Mouse (Mus musculus) erythroblast, adult 5-6 weeks (primary cell): Measurements from ENCODE around the gene Psmd10. TPM values are rescaled to one million over a fixed set of nuclear protein-coding genes. Genes with fewer than 3 reads are reported as not detected.

Source experiments
- ATAC-seq: replicated peaks from 2 replicates; pipeline ENCODE4 v1.8.0; 2016; ENCODE audit warnings: moderate number of reproducible peaks, mild to moderate bottlenecking, moderate TSS enrichment, inconsistent platforms; ENCODE audit not compliant: poor library complexity, low FRiP score, severe bottlenecking
- total RNA-seq, 2 experiments: library from RNA; stranded (forward) in 1 of 2; stranded (reverse) in 1 of 2; fragments of 150-400 nt in 1 of 2; fragments of 200-764, 138-1000 nt in 1 of 2; gene quantifications; 2 replicates each; pipeline versions ENCODE4 v1.2.3 to v1.2.4; 2015 to 2017; ENCODE audit warnings: low replicate concordance in 2 of 2

Gene Psmd10
- total RNA-seq (2015; ENCODE audit: low replicate concordance), result 13.6 and 19.4 TPM in 2 replicates
- 13.2 and 17.1 TPM in 2 replicates for total RNA-seq (2017; ENCODE audit: low replicate concordance)

- peak; percentile 82 for ATAC-seq
These were observed at the start of gene Psmd10, which contains the start of gene Atg4a for GRCm38 (mm10) chrX:140956272-140956940. Gene Psmd10, minus strand, starts transcription at chrX:140956728. Gene Atg4a, plus strand, starts transcription at chrX:140956907.

- ATAC-seq, result peak; percentile 56; the same call in 1 of the 2 replicates
These were observed 42.4 kb upstream of the Psmd10 start for GRCm38 (mm10) chrX:140998885-140999284.

GRCm38 (mm10) chrX:140997912-140998545 is 41.5 kb upstream of the Psmd10 start:
- 0 out of 2 replicates have a peak, but pooled peaks have one; percentile 13 for ATAC-seq

- ATAC-seq, result peak; percentile 80
These were observed 40.5 kb upstream of the Psmd10 start for GRCm38 (mm10) chrX:140996909-140997516.

- ATAC-seq, result no peak
These were observed 28.7 kb upstream of the Psmd10 start for GRCm38 (mm10) chrX:140985256-140985655.

- no peak for ATAC-seq
These were observed 28.3 kb upstream of the Psmd10 start for GRCm38 (mm10) chrX:140984795-140985194.

GRCm38 (mm10) chrX:140983206-140983960 is 26.9 kb upstream of the Psmd10 start:
- 0 out of 2 replicates have a peak, but pooled peaks have one; percentile 36 for ATAC-seq

- no peak for ATAC-seq
These were observed 23.6 kb upstream of the Psmd10 start for GRCm38 (mm10) chrX:140980163-140980562.

- ATAC-seq, result no peak
These were observed 23.0 kb upstream of the Psmd10 start for GRCm38 (mm10) chrX:140979546-140979945.

GRCm38 (mm10) chrX:140978943-140979342 is 22.4 kb upstream of the Psmd10 start:
- ATAC-seq, result no peak

- peak; percentile 4; the same call in 1 of the 2 replicates for ATAC-seq
These were observed 431 bp upstream of the Psmd10 start for GRCm38 (mm10) chrX:140956959-140957358.

- peak; percentile 80 for ATAC-seq
These were observed 2.9 kb downstream of the Psmd10 start for GRCm38 (mm10) chrX:140953618-140954017.

- no peak for ATAC-seq
These were observed 20.3 kb downstream of the Psmd10 start for GRCm38 (mm10) chrX:140936271-140936670.

- no peak for ATAC-seq
These were observed 23.3 kb downstream of the Psmd10 start for GRCm38 (mm10) chrX:140933263-140933662.

GRCm38 (mm10) chrX:140932066-140932465 is 24.5 kb downstream of the Psmd10 start:
- no peak for ATAC-seq

- no peak for ATAC-seq
These were observed 35.2 kb downstream of the Psmd10 start for GRCm38 (mm10) chrX:140921321-140921720.

GRCm38 (mm10) chrX:140907360-140907759 is 49.2 kb downstream of the Psmd10 start, which contains the start of gene Vsig1:
Gene Vsig1, plus strand, starts transcription at chrX:140907608.
- no peak for ATAC-seq

- no peak for ATAC-seq
These were observed 53.0 kb downstream of the Psmd10 start for GRCm38 (mm10) chrX:140903487-140903886.
